Mouse (Mus musculus): ENCODE results near the gene Dnajb9. TPM values are rescaled to one million over a fixed set of nuclear protein-coding genes. Genes with fewer than 3 reads are reported as not detected.

The Dnajb9 gene
- polyA plus RNA-seq, 1 experiment from 2014 or later: 22.3 TPM

- H3K4me2 ChIP-seq (ENCODE audit: low read depth, low read length): no peak overlapping the region
- H3K27ac ChIP-seq (ENCODE audit: low read length): no peak overlapping the region
- 41% methylated on average over 1 of the region's 1 CpGs for WGBS (ENCODE audit: insufficient replicate concordance)
- no peak for ATAC-seq (ENCODE audit: low read depth)
- no peak overlapping the region for H3K9ac ChIP-seq (ENCODE audit: low read depth, low read length)
- no peaks in the 10 kb centered on the region for H3K36me3 ChIP-seq (ENCODE audit: control insufficient read depth, insufficient read depth)
- H3K9me3 ChIP-seq (replicated peaks; ENCODE audit: control insufficient read depth, low read length): no peaks in the 10 kb centered on the region
- no peaks in the 10 kb centered on the region for H3K27me3 ChIP-seq (ENCODE audit: control insufficient read depth, insufficient read depth, low read depth, low read length)
- no peak overlapping the region for H3K4me3 ChIP-seq (ENCODE audit: low read depth, low read length)
- H3K4me1 ChIP-seq (ENCODE audit: control insufficient read depth, low read depth, low read length): no peaks in the 10 kb centered on the region
These were observed 50.8 kb downstream of the Dnajb9 start for GRCm38 (mm10) chr12:44159349-44159748.

Small RNA genes within 50 kb of the gene (microRNA-seq; reads per million reads assigned to microRNA genes)
- 0.74 reads per million for gene Mir5627

Other genes starting within 250 kb of the Dnajb9 start
- 27.4 and 32.6 TPM in 2 replicates for gene Pnpla8, start 11.0 kb upstream of the Dnajb9 start, polyA plus RNA-seq (2015; fragmentation: Nextera tagmentation; extraction: Ambion mirVana)
- gene Nrcam, start 118.6 kb upstream of the Dnajb9 start, polyA plus RNA-seq (2015; fragmentation: Nextera tagmentation; extraction: Ambion mirVana): 0.13 and 0.14 TPM in 2 replicates

Data from liver, embryonic 16.5 days (tissue).